Mouse (Mus musculus) B cell, adult (primary cell): Measurements from ENCODE around the gene Zic4. TPM values are rescaled to one million over a fixed set of nuclear protein-coding genes. Genes with fewer than 3 reads are reported as not detected.

ENCODE experiments used
- total RNA-seq: library from RNA; stranded (reverse); gene quantifications from 4 replicates; pipeline ENCODE4 v1.2.4, GENCODE M21; 2023; ENCODE audit not compliant: inconsistent age

Gene Zic4
- total RNA-seq, result not detected in 4 replicates

GRCm38 (mm10) chr9:91361856-91362601, at the start of gene Zic4:
TSS of gene Zic4 (plus strand) at chr9:91362413.

GRCm38 (mm10) chr9:91365664-91366063, 3.5 kb downstream of the Zic4 start, which contains the start of gene Zic1:
TSS of gene Zic1 (minus strand) at chr9:91365810.

Other genes starting within 250 kb of the Zic4 start
- gene Zic1, start 3.4 kb downstream of the Zic4 start, total RNA-seq, result not detected in 4 replicates